Mouse (Mus musculus): ENCODE measurements at regions not wholly inside any gene's neighbourhood (a gene's known extent, or its start where the extent isn't known, plus 50 kb on each side); places are given as distances from the start of the nearest gene placed in this dataset.

DNA sequence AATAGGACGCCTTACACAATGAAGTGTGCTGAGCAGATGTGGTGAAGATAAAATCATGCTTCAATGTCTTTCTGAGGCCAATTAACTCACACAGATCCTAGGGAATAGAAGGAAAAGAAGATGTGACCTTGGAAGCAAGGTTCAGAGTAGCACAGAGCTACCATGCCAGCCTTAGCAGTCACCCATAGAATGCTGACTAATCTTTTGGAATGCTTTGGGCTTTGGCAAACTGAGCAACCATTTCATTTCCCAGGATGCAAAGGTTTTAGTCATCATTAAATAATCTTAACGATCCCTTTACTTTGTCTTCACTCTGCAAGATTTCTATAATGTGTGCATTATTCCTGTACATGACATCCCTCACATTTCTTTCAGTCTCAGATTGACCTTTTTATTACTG is 152.4 kb downstream of the Cd55b start:
- no peak for TF ChIP-seq CTCF (IDR thresholded peaks at IDR 0.05)
- TF ChIP-seq EP300 (IDR thresholded peaks at IDR 0.05): no peak

All from lung, postnatal 0 days (tissue).